Mouse (Mus musculus) lung, embryonic 14.5 days (tissue): Measurements from ENCODE around the gene Sema5a. TPM values are rescaled to one million over a fixed set of nuclear protein-coding genes. Genes with fewer than 3 reads are reported as not detected.
A peak's percentile ranks its signal among the peaks of the same experiment; 100 is the strongest.

ENCODE experiments used
- ATAC-seq: fragments of 200-750 bp; cut with Nextera tagmentation; 2 replicates; pipeline ENCODE4 v1.8.0; 2017; ENCODE audit warnings: mild to moderate bottlenecking, moderate TSS enrichment, moderate library complexity; ENCODE audit not compliant: insufficient read depth
- DNase-seq: peaks from one replicate; pipeline ENCODE4 v3.0.0-alpha.2; 2015
- H3K27ac ChIP-seq: fragments of 300-500 bp; sonication (generic); 2 replicates; pipeline ENCODE4 v1.5.1; 2014; ENCODE audit warnings: low read depth, mild to moderate bottlenecking, moderate library complexity
- H3K27me3 ChIP-seq: fragments of 300-500 bp; sonication (generic); 2 replicates; pipeline ENCODE4 v1.6.1; 2014; ENCODE audit warnings: low read length, control low read depth; ENCODE audit not compliant: insufficient read depth
- H3K36me3 ChIP-seq: fragments of 300-500 bp; sonication (generic); 2 replicates; pipeline ENCODE4 v1.6.1; 2014; ENCODE audit warnings: control low read depth; ENCODE audit not compliant: insufficient read depth
- H3K4me1 ChIP-seq: fragments of 300-500 bp; sonication (generic); 2 replicates; pipeline ENCODE4 v1.6.1; 2014; ENCODE audit warnings: antibody characterized with exemption, control low read depth; ENCODE audit not compliant: insufficient read depth
- H3K4me2 ChIP-seq: fragments of 300-500 bp; sonication (generic); 2 replicates; pipeline ENCODE4 v1.6.1; 2014; ENCODE audit warnings: mild to moderate bottlenecking
- H3K4me3 ChIP-seq: fragments of 300-500 bp; sonication (generic); 2 replicates; pipeline ENCODE4 v1.5.1; 2014; ENCODE audit warnings: low read depth, low read length
- H3K9ac ChIP-seq: fragments of 300-500 bp; sonication (generic); 2 replicates; pipeline ENCODE4 v1.6.1; 2014
- H3K9me3 ChIP-seq: fragments of 300-500 bp; sonication (generic); 2 replicates; pipeline ENCODE4 v1.6.1; 2016; ENCODE audit warnings: low read depth, low read length, control low read depth
- CTCF ChIP-seq: IDR thresholded peaks from 2 replicates; pipeline ENCODE4 v1.5.1; 2016; ENCODE audit warnings: antibody characterized with exemption, low read depth
- WGBS: fragments of 180-500 bp; shearing (Covaris S2); extraction: QIAGEN DNeasy Blood & Tissue Kit; methylation state at CpG from one replicate; pipeline ENCODE4 v1.1.7; 2014; 5-methylcytosine and 5-hydroxymethylcytosine counted together
- polyA plus RNA-seq: library from polyadenylated mRNA; unstranded; fragments of >200 nt; fragmentation: Nextera tagmentation; extraction: Ambion mirVana; gene quantifications from 2 replicates; pipeline ENCODE4 v1.2.1, GENCODE M21; 2014

The Sema5a gene
- polyA plus RNA-seq, 1 experiment from 2014 or later, result 17.9 TPM

- no peak for TF ChIP-seq CTCF
- Histone ChIP-seq H3K4me1 (0 out of 2 replicates have a peak, but pooled peaks cover 4% of the 10 kb centered on the region), H3K4me2 (no peak overlapping the region), H3K9me3 (no peaks in the 10 kb centered on the region), H3K27me3 (no peaks in the 10 kb centered on the region), H3K9ac (no peak overlapping the region), H3K4me3 (no peak overlapping the region), H3K27ac (no peak overlapping the region), H3K36me3 (peaks cover 11% of the 10 kb centered on the region)
- ATAC-seq, result no peak
- 70% methylated on average over 3 of the region's 3 CpGs for WGBS
- DNase-seq, result no peak
Observed at GRCm38 (mm10) chr15:32240159-32240558, 4.5 kb upstream of the Sema5a start.

- Histone ChIP-seq H3K4me1 (0 out of 2 replicates have a peak, but pooled peaks cover 4% of the 10 kb centered on the region), H3K27me3 (no peaks in the 10 kb centered on the region), H3K36me3 (peaks cover 11% of the 10 kb centered on the region), H3K9ac (no peak overlapping the region), H3K9me3 (no peaks in the 10 kb centered on the region), H3K4me3 (no peak overlapping the region), H3K4me2 (no peak overlapping the region), H3K27ac (no peak overlapping the region)
- DNase-seq, result no peak
- no peak for TF ChIP-seq CTCF
- WGBS, result 88% methylated on average over 6 of the region's 6 CpGs
- no peak for ATAC-seq
Observed at GRCm38 (mm10) chr15:32241666-32242065, 2.9 kb upstream of the Sema5a start.

- Histone ChIP-seq H3K4me3 (peak overlapping the region; percentile 68), H3K4me2 (peak overlapping the region; percentile 95), H3K27me3 (no peaks in the 10 kb centered on the region), H3K9ac (peak overlapping the region; percentile 68), H3K27ac (peak overlapping the region; percentile 89), H3K4me1 (0 out of 2 replicates have a peak, but pooled peaks cover 4% of the 10 kb centered on the region), H3K36me3 (peaks cover 11% of the 10 kb centered on the region), H3K9me3 (no peaks in the 10 kb centered on the region)
- DNase-seq (peak; percentile 86), ATAC-seq (0 out of 2 replicates have a peak, but pooled peaks have one; percentile 12)
- peak; percentile 24; the same call in 1 of the 2 replicates for TF ChIP-seq CTCF
- WGBS, result 45% methylated on average over 12 of the region's 12 CpGs
Observed at GRCm38 (mm10) chr15:32243096-32243785, 1.4 kb upstream of the Sema5a start.

- H3K27me3 ChIP-seq, result no peaks in the 10 kb centered on the region
- 0 out of 2 replicates have a peak, but pooled peaks cover 4% of the 10 kb centered on the region for H3K4me1 ChIP-seq
- H3K4me3 ChIP-seq, result peak overlapping the region; percentile 68
- ATAC-seq (0 out of 2 replicates have a peak, but pooled peaks have one; percentile 0), DNase-seq (peak; percentile 53)
- H3K36me3 ChIP-seq, result peaks cover 11% of the 10 kb centered on the region
- H3K9ac ChIP-seq, result peak overlapping the region; percentile 68
- peak overlapping the region; percentile 95 for H3K4me2 ChIP-seq
- 22% methylated on average over 7 of the region's 7 CpGs for whole genome bisulfite sequencing
- no peaks in the 10 kb centered on the region for H3K9me3 ChIP-seq
- TF ChIP-seq CTCF, result no peak
- H3K27ac ChIP-seq, result peak overlapping the region; percentile 89
Observed at GRCm38 (mm10) chr15:32243824-32244223, 786 bp upstream of the Sema5a start.

GRCm38 (mm10) chr15:32244956-32245836, 586 bp downstream of the Sema5a start:
- Histone ChIP-seq H3K27me3 (no peaks in the 10 kb centered on the region), H3K36me3 (peaks cover 11% of the 10 kb centered on the region), H3K4me2 (peak overlapping the region; percentile 95), H3K4me3 (peak overlapping the region; percentile 68), H3K9me3 (no peaks in the 10 kb centered on the region), H3K27ac (peak overlapping the region; percentile 40; the same call in 1 of the 2 replicates), H3K4me1 (0 out of 2 replicates have a peak, but pooled peaks cover 4% of the 10 kb centered on the region), H3K9ac (peak overlapping the region; percentile 69)
- under 1% methylated on average over 52 of the region's 52 CpGs for WGBS
- peak; percentile 20 for TF ChIP-seq CTCF
- ATAC-seq (peak; percentile 67), DNase-seq (peak; percentile 58)

GRCm38 (mm10) chr15:32245837-32246670, 1.4 kb downstream of the Sema5a start:
- Histone ChIP-seq H3K9ac (peak overlapping the region; percentile 69), H3K4me2 (peak overlapping the region; percentile 95), H3K36me3 (peaks cover 7% of the 10 kb centered on the region), H3K4me3 (peak overlapping the region; percentile 68), H3K27me3 (no peaks in the 10 kb centered on the region), H3K9me3 (no peaks in the 10 kb centered on the region), H3K27ac (no peak overlapping the region), H3K4me1 (0 out of 2 replicates have a peak, but pooled peaks cover 4% of the 10 kb centered on the region)
- TF ChIP-seq CTCF, result peak; percentile 86
- DNase-seq (peak; percentile 94), ATAC-seq (peak; percentile 15; the same call in 1 of the 2 replicates)
- under 1% methylated on average over 47 of the region's 47 CpGs for WGBS
